Mouse (Mus musculus) adrenal gland, adult 18-20 months (tissue): ENCODE data around the gene Tbc1d15. TPM values are rescaled to one million over a fixed set of nuclear protein-coding genes. Genes with fewer than 3 reads are reported as not detected.

Experiments
- DNase-seq, 2 experiments: peaks; one replicate each; pipeline ENCODE4 v3.0.0; 2021 to 2022; ENCODE audit warnings: low spot score in 2 of 2
- total RNA-seq, 2 experiments: library from RNA; stranded (reverse); gene quantifications; 1 replicate in 1 of 2; 2 replicates in 1 of 2; pipeline ENCODE4 v1.2.3; 2021

Tbc1d15 gene
- total RNA-seq, 2 experiments from 2014 or later: 71.2 to 80.3 TPM

GRCm38 (mm10) chr10:115170496-115171350 is 80.5 kb downstream of the Tbc1d15 start:
- no peak for DNase-seq

- no peak for DNase-seq
Observed at GRCm38 (mm10) chr10:115169410-115169809, 81.9 kb downstream of the Tbc1d15 start.

- DNase-seq: no peak
Observed at GRCm38 (mm10) chr10:115160289-115160688, 91.0 kb downstream of the Tbc1d15 start.

Other genes with a start within 250 kb of the Tbc1d15 start
- not detected for gene Tph2, start 66.4 kb downstream of the Tbc1d15 start, total RNA-seq
- gene Rab21, start 64.1 kb upstream of the Tbc1d15 start, total RNA-seq: 10 to 100 TPM; 54.8 to 61.1 TPM
- 10 to 100 TPM; 27.2 to 37.8 TPM for gene Tmem19, start 111.0 kb upstream of the Tbc1d15 start, total RNA-seq
- 10 to 100 TPM; 10.6 to 14.4 TPM for gene Thap2, start 133.0 kb upstream of the Tbc1d15 start, total RNA-seq
- gene Zfc3h1, start 133.5 kb upstream of the Tbc1d15 start, total RNA-seq: 10 to 100 TPM; 34.8 to 41.7 TPM